Mouse (Mus musculus) neural tube, embryonic 11.5 days (tissue): ENCODE data around the gene Vps33a. TPM values are rescaled to one million over a fixed set of nuclear protein-coding genes. Genes with fewer than 3 reads are reported as not detected.

Source experiments
- ATAC-seq: fragments of 200-750 bp; cut with Nextera tagmentation; 2 replicates; pipeline ENCODE4 v1.8.0; 2017; ENCODE audit warnings: moderate number of reproducible peaks, mild to moderate bottlenecking, moderate TSS enrichment, moderate library complexity; ENCODE audit not compliant: insufficient read depth, low FRiP score, low TSS enrichment
- DNase-seq: peaks from one replicate; pipeline ENCODE4 v3.0.0-alpha.2; 2015; ENCODE audit warnings: low spot score
- H3K27ac ChIP-seq: fragments of 300-500 bp; sonication (generic); 2 replicates; pipeline ENCODE4 v1.5.1; 2014; ENCODE audit warnings: low read depth, mild to moderate bottlenecking, low read length
- H3K27me3 ChIP-seq: fragments of 300-500 bp; sonication (generic); 2 replicates; pipeline ENCODE4 v1.6.1; 2014; ENCODE audit warnings: mild to moderate bottlenecking, low read length, mixed read lengths; ENCODE audit not compliant: control insufficient read depth, insufficient read depth
- H3K36me3 ChIP-seq: fragments of 300-500 bp; sonication (generic); 2 replicates; pipeline ENCODE4 v1.6.1; 2014; ENCODE audit warnings: mild to moderate bottlenecking, low read length, moderate library complexity, mixed read lengths; ENCODE audit not compliant: control insufficient read depth, insufficient read depth
- H3K4me1 ChIP-seq: fragments of 300-500 bp; sonication (generic); 2 replicates; pipeline ENCODE4 v1.6.1; 2014; ENCODE audit warnings: low read length, mixed read lengths; ENCODE audit not compliant: control insufficient read depth, insufficient read depth
- H3K4me2 ChIP-seq: fragments of 300-500 bp; sonication (generic); 2 replicates; pipeline ENCODE4 v1.6.1; 2014; ENCODE audit warnings: low read depth, mild to moderate bottlenecking, moderate library complexity
- H3K4me3 ChIP-seq: fragments of 300-500 bp; sonication (generic); 2 replicates; pipeline ENCODE4 v1.5.1; 2014; ENCODE audit warnings: low read depth, low read length
- H3K9ac ChIP-seq: fragments of 300-500 bp; sonication (generic); 2 replicates; pipeline ENCODE4 v1.6.1; 2014; ENCODE audit warnings: mild to moderate bottlenecking, low read length
- H3K9me3 ChIP-seq: fragments of 300-500 bp; sonication (generic); 2 replicates; pipeline ENCODE4 v1.6.1; 2016; ENCODE audit warnings: low read length; ENCODE audit not compliant: control insufficient read depth
- WGBS: fragments of 180-500 bp; shearing (Covaris S2); extraction: QIAGEN DNeasy Blood & Tissue Kit; methylation state at CpG from one replicate; pipeline ENCODE4 v1.1.7; 2014; 5-methylcytosine and 5-hydroxymethylcytosine counted together
- polyA plus RNA-seq: library from polyadenylated mRNA; unstranded; fragments of >200 nt; fragmentation: Nextera tagmentation; extraction: Ambion mirVana; gene quantifications from 2 replicates; pipeline ENCODE4 v1.2.1, GENCODE M21; 2014

Vps33a gene
- 38.8 and 39.7 TPM in 2 replicates for polyA plus RNA-seq

GRCm38 (mm10) chr5:123572357-123573186, at the start of gene Vps33a:
Gene Vps33a (minus strand): TSS chr5:123573038.
- H3K4me1 ChIP-seq = peaks cover 9% of the 10 kb centered on the region
- WGBS = under 1% methylated on average over 54 of the region's 54 CpGs
- ATAC-seq = peak; percentile 87

DNA sequence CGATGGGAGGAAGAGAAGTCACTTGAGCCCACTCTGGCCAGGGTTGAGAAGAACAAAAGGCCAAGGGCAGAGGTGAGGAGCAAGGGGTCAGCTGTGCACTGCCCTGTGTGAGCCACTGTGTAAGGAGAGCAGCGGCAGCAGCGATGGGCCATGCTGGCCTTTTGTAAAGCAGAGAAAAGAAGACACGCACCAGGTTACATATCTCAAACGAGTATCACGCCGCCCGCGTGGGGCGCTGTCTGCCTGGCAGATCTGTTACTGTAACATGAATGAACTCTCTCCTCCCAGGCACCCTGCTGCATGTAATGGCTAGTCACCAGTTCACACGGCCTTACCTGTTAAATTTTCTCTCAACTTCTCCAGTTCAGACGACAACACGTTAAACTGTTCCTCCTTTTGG, 49.6 kb upstream of the Vps33a start:
- Histone ChIP-seq H3K9me3 (no peaks in the 10 kb centered on the region), H3K4me3 (no peak overlapping the region), H3K4me1 (no peaks in the 10 kb centered on the region), H3K4me2 (no peak overlapping the region), H3K27me3 (no peaks in the 10 kb centered on the region), H3K27ac (no peak overlapping the region), H3K9ac (no peak overlapping the region), H3K36me3 (peaks cover 14% of the 10 kb centered on the region)
- 76% methylated on average over 13 of the region's 13 CpGs for WGBS
- no peak for ATAC-seq
- DNase-seq = no peak

More at GRCm38 (mm10) chr5:123572357-123573186, at the start of gene Vps33a:
- Histone ChIP-seq H3K9ac (peak within 1 kb of the TSS; percentile 68), H3K9me3 (no peaks in the 10 kb centered on the region), H3K4me2 (peak within 1 kb of the TSS; percentile 87), H3K27ac (no peak within 1 kb of the TSS), H3K36me3 (no peaks in the 10 kb centered on the region), H3K27me3 (no peaks in the 10 kb centered on the region), H3K4me3 (peak within 1 kb of the TSS; percentile 72)
- peak; percentile 99 for DNase-seq

- ATAC-seq (no peak), DNase-seq (no peak)
- H3K27me3 ChIP-seq = no peaks in the 10 kb centered on the region
- H3K9me3 ChIP-seq = no peaks in the 10 kb centered on the region
- no peak overlapping the region for H3K4me3 ChIP-seq
- H3K36me3 ChIP-seq = peaks cover 21% of the 10 kb centered on the region
- 94% methylated on average over 2 of the region's 2 CpGs for WGBS
- no peak overlapping the region for H3K4me2 ChIP-seq
- no peak overlapping the region for H3K27ac ChIP-seq
- H3K4me1 ChIP-seq = no peaks in the 10 kb centered on the region
- H3K9ac ChIP-seq = no peak overlapping the region
Measured at GRCm38 (mm10) chr5:123618558-123618957, 45.7 kb upstream of the Vps33a start.

DNA sequence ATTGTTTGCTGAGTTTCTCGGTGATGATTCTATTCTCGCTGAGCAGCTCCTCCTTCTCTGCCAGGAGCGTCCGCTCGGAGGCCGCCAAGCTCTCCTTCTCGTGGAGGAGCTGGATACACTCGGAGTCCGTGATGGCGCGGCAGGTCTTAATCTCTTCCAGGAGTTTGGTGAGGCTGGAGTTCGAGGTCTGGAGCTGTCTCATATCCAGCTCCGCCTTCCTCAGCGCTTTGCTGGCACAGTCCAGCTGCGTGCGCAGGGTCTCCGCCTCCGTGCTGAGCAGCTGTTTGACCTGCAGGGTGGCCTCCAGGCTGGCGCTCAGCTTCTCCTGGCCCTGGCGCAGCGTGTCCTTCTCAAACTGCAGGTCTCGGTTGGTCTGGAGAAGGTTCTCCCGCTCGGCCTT, 41.4 kb upstream of the Vps33a start:
- Histone ChIP-seq H3K4me3 (no peak overlapping the region), H3K9ac (no peak overlapping the region), H3K4me2 (no peak overlapping the region), H3K4me1 (no peaks in the 10 kb centered on the region), H3K27me3 (no peaks in the 10 kb centered on the region), H3K36me3 (peaks cover 23% of the 10 kb centered on the region), H3K9me3 (no peaks in the 10 kb centered on the region), H3K27ac (no peak overlapping the region)
- WGBS = 92% methylated on average over 24 of the region's 24 CpGs
- DNase-seq (no peak), ATAC-seq (no peak)

- 28% methylated on average over 4 of the region's 4 CpGs for WGBS
- H3K9ac ChIP-seq = no peak overlapping the region
- no peak for ATAC-seq
- H3K4me3 ChIP-seq = no peak overlapping the region
- H3K36me3 ChIP-seq = peaks cover 23% of the 10 kb centered on the region
- no peak overlapping the region for H3K4me2 ChIP-seq
- no peaks in the 10 kb centered on the region for H3K9me3 ChIP-seq
- no peak overlapping the region for H3K27ac ChIP-seq
- H3K4me1 ChIP-seq = no peaks in the 10 kb centered on the region
- DNase-seq = peak; percentile 77
- no peaks in the 10 kb centered on the region for H3K27me3 ChIP-seq
Measured at GRCm38 (mm10) chr5:123609843-123610242, 37.0 kb upstream of the Vps33a start.

DNA sequence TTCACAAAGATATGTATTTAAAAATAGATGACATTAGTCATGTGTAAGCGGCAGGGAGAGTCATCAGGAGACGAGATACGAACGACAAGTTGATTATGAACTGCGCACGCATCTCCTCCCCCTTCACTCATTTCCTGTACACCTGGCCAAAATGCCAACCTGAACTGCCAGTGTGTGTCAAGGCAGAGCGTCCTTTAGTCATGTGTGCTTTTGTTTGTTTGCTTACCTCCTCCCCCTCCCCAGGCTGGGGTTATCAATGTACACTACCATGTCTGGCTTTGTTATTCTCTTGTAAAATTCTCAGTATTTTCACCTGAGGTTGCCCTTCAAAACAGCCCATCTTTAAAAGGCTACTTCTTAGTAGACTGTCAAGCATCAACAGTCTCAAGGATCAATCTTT, 36.6 kb upstream of the Vps33a start:
- H3K27me3 ChIP-seq = no peaks in the 10 kb centered on the region
- no peak for DNase-seq
- no peak overlapping the region for H3K4me3 ChIP-seq
- H3K9ac ChIP-seq = no peak overlapping the region
- H3K9me3 ChIP-seq = no peaks in the 10 kb centered on the region
- no peaks in the 10 kb centered on the region for H3K4me1 ChIP-seq
- 98% methylated on average over 7 of the region's 7 CpGs for WGBS
- no peak overlapping the region for H3K4me2 ChIP-seq
- H3K27ac ChIP-seq = no peak overlapping the region
- H3K36me3 ChIP-seq = peaks cover 22% of the 10 kb centered on the region
- no peak for ATAC-seq

- Histone ChIP-seq H3K4me2 (no peak overlapping the region), H3K27me3 (no peaks in the 10 kb centered on the region), H3K27ac (no peak overlapping the region), H3K9ac (no peak overlapping the region), H3K4me3 (no peak overlapping the region), H3K36me3 (peaks cover 13% of the 10 kb centered on the region), H3K9me3 (no peaks in the 10 kb centered on the region), H3K4me1 (no peaks in the 10 kb centered on the region)
- ATAC-seq = no peak
- DNase-seq = no peak
- WGBS = 87% methylated on average over 3 of the region's 3 CpGs
Measured at GRCm38 (mm10) chr5:123607211-123607669, 34.4 kb upstream of the Vps33a start.

- WGBS = 57% methylated on average over 11 of the region's 11 CpGs
- no peak overlapping the region for H3K27ac ChIP-seq
- H3K4me1 ChIP-seq = no peaks in the 10 kb centered on the region
- no peak for DNase-seq
- no peak overlapping the region for H3K4me2 ChIP-seq
- peaks cover 12% of the 10 kb centered on the region for H3K36me3 ChIP-seq
- H3K27me3 ChIP-seq = no peaks in the 10 kb centered on the region
- H3K4me3 ChIP-seq = no peak overlapping the region
- no peaks in the 10 kb centered on the region for H3K9me3 ChIP-seq
- H3K9ac ChIP-seq = no peak overlapping the region
- no peak for ATAC-seq
Measured at GRCm38 (mm10) chr5:123603496-123603895, 30.7 kb upstream of the Vps33a start.

- H3K27me3 ChIP-seq = no peaks in the 10 kb centered on the region
- no peak overlapping the region for H3K27ac ChIP-seq
- no peak overlapping the region for H3K9ac ChIP-seq
- ATAC-seq = no peak
- no peak overlapping the region for H3K4me2 ChIP-seq
- no peaks in the 10 kb centered on the region for H3K9me3 ChIP-seq
- H3K36me3 ChIP-seq = peaks cover 8% of the 10 kb centered on the region
- DNase-seq = no peak
- H3K4me1 ChIP-seq = no peaks in the 10 kb centered on the region
- WGBS = 82% methylated on average over 6 of the region's 6 CpGs
- H3K4me3 ChIP-seq = no peak overlapping the region
Measured at GRCm38 (mm10) chr5:123602174-123602573, 29.3 kb upstream of the Vps33a start.
